Mouse (Mus musculus) small intestine, adult 2 months (tissue): Measurements from ENCODE around the gene Napsa.

Experiments
- CTCF ChIP-seq: fragments of 200-500 bp; IDR thresholded peaks from 2 replicates; pipeline ENCODE4 v1.5.1; 2012; ENCODE audit warnings: low read depth, mild to moderate bottlenecking, control low read depth, inconsistent platforms, low read length, moderate library complexity, mixed read lengths; ENCODE audit not compliant: insufficient replicate concordance, insufficient read length; ENCODE audit errors: extremely low read depth
- POLR2A ChIP-seq: fragments of 200-500 bp; IDR thresholded peaks from 2 replicates; pipeline ENCODE4 v1.6.1; 2012; ENCODE audit warnings: low read depth, mild to moderate bottlenecking, control low read depth, inconsistent platforms, low read length, moderate library complexity

GRCm38 (mm10) chr7:44596051-44596450, 23.9 kb downstream of the Napsa start:
- TF ChIP-seq POLR2A = no peak
- TF ChIP-seq CTCF = no peak
